In the genomic region with DNA sequence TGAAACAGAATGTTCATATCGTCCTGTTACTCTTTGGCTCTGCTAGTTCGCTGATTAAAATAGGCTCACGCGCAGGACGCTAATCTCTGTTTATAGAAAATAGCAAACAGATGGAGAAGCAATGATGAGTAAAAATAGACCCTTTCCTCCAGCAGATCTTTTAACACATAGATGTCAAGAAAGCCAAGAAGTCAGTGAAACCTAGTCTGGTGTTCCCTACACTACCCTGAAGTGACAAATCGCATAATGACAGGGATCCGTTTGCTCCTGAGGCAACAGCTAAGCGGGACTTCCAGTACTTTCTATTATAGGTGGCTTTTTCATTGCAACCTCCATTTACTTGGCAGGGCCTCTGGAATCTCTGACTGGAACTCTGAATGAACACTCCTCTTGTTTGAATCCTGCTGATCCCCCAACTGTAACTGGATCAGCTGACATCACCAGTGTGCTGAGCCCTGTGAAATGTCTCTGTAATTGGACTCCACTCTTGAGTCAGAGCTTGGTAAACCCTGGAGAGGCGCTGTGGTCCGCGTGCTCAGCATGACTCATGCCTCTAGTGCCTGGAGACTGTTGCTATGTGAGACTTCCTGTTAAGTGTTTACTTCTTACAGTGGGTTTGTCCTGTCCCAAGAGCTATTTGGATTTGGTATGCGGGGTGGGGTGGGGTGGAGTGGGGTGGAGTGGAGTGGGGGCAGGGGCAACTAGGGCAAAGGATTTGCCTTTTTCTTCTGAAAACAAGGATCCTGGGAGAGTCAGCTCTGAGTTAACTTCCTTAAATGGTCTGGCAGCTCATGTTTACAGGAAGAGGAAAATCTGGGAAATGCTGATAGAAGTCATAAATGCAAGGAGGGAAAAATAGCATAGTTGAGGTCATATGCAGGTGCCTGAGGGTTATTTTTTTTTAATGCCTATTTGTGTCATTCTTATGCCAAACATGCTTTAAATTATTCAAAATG, we compare ENCODE assay signal across 8 mouse cellular contexts.
DNase-seq lines count a peak whose midpoint lies in the region; ATAC-seq lines count a peak whose summit lies in the region.

No protein-coding gene starts in this region.

- H3K27ac ChIP-seq in embryonic facial prominence, embryonic 10.5 days (replicated peaks), result peak overlapping the region; percentile 69
- H3K27ac ChIP-seq in intestine, embryonic 16.5 days (ENCODE audit: low read length), result peak overlapping the region; percentile 54

- H3K9ac ChIP-seq in intestine, embryonic 16.5 days (ENCODE audit: low read depth, low read length), result peak overlapping the region; percentile 30; the same call in 1 of the 2 replicates

- peaks cover 10% of the 10 kb centered on the region for H3K4me1 ChIP-seq in embryonic facial prominence, embryonic 10.5 days
- H3K4me1 ChIP-seq in intestine, embryonic 16.5 days (ENCODE audit: control insufficient read depth, insufficient read depth, low read length), result peaks cover 2% of the 10 kb centered on the region; the same call in 1 of the 2 replicates

- ATAC-seq in granulocyte monocyte progenitor cell, adult 5-6 weeks (replicated peaks; ENCODE audit: poor library complexity, severe bottlenecking), result peak; percentile 100
- peak; percentile 100 for ATAC-seq in intestine, embryonic 16.5 days
- peak; percentile 100 for ATAC-seq in megakaryocyte progenitor cell, adult 5-6 weeks (replicated peaks; ENCODE audit: poor library complexity)

- peak overlapping the region; percentile 44 for H3K4me2 ChIP-seq in intestine, embryonic 16.5 days (ENCODE audit: low read depth, low read length)

- H3K9me3 ChIP-seq in embryonic facial prominence, embryonic 10.5 days, result no peaks in the 10 kb centered on the region
- no peaks in the 10 kb centered on the region for H3K9me3 ChIP-seq in intestine, embryonic 16.5 days (ENCODE audit: control insufficient read depth, low read length)

- peak; percentile 14 to 30 for DNase-seq in spleen, postnatal 36 days (ENCODE audit: low spot score in 2 of 2)
- DNase-seq in spleen, postnatal 14 days (ENCODE audit: low spot score in 2 of 2), result no peak
- DNase-seq in embryonic facial prominence, embryonic 10.5 days (ENCODE audit: low spot score), result peak; percentile 87
- DNase-seq in left cerebral cortex, postnatal 14 days (ENCODE audit: low spot score in 2 of 2), result peak; percentile 63 to 91
- DNase-seq in right cerebral cortex, postnatal 36 days (ENCODE audit: low spot score in 2 of 2), result peak; percentile 77 to 81

- H3K36me3 ChIP-seq in embryonic facial prominence, embryonic 10.5 days (replicated peaks), result no peaks in the 10 kb centered on the region
- no peaks in the 10 kb centered on the region for H3K36me3 ChIP-seq in intestine, embryonic 16.5 days (ENCODE audit: control insufficient read depth, insufficient read depth, low read length)

- 0 out of 2 replicates have a peak overlapping the region, but pooled peaks have one; percentile 16 for H3K4me3 ChIP-seq in embryonic facial prominence, embryonic 10.5 days
- H3K4me3 ChIP-seq in intestine, embryonic 16.5 days (ENCODE audit: low read length), result no peak overlapping the region

- no peaks in the 10 kb centered on the region for H3K27me3 ChIP-seq in embryonic facial prominence, embryonic 10.5 days (replicated peaks; ENCODE audit: low read depth, poor library complexity, severe bottlenecking)
- H3K27me3 ChIP-seq in intestine, embryonic 16.5 days (replicated peaks; ENCODE audit: control insufficient read depth, insufficient read depth, low read length), result no peaks in the 10 kb centered on the region

- 39% methylated on average over 12 of the region's 12 CpGs for WGBS in embryonic facial prominence, embryonic 10.5 days
- WGBS in intestine, embryonic 16.5 days, result 29% methylated on average over 12 of the region's 12 CpGs

- intact Hi-C loops in left cerebral cortex, postnatal 14 days (cut with DNase I), result loop anchor here (5.0 kb wide), 1 partner anchor 1091 kb away; the partner anchor contains the start of gene Klf6

Comparison
In these comparisons a context has a peak if more than half of its experiments do, and no peak if none do; other contexts are left out.
1. DNase-seq: peak in spleen, postnatal 36 days (2 of 2), embryonic facial prominence, embryonic 10.5 days (single experiment), left cerebral cortex, postnatal 14 days (2 of 2) and right cerebral cortex, postnatal 36 days (2 of 2); none in spleen, postnatal 14 days (0 of 2).
2. Peak in every context shown above with its lines, with median percentiles within 50 percentile points of each other: ATAC-seq.